Mouse (Mus musculus) G1E (cell line): ENCODE data around the gene Pigr. TPM values are rescaled to one million over a fixed set of nuclear protein-coding genes. Genes with fewer than 3 reads are reported as not detected.

Experiments
- ATAC-seq: 2 replicates; pipeline ENCODE4 v1.8.0; 2016; ENCODE audit warnings: mild to moderate bottlenecking; ENCODE audit not compliant: insufficient number of reproducible peaks, poor library complexity, low FRiP score, severe bottlenecking; ENCODE audit errors: extremely low read depth
- DNase-seq: peaks from one replicate; pipeline ENCODE4 v3.0.0; 2012; ENCODE audit warnings: low spot score
- H3K27me3 ChIP-seq: 2 replicates; pipeline ENCODE4 v1.6.1; 2012; ENCODE audit warnings: mild to moderate bottlenecking, low read length, inconsistent platforms; ENCODE audit not compliant: insufficient read depth
- H3K36me3 ChIP-seq: replicated peaks from 2 replicates; pipeline ENCODE3; 2012; ENCODE audit warnings: mild to moderate bottlenecking, inconsistent platforms
- H3K4me1 ChIP-seq: 2 replicates; pipeline ENCODE4 v1.6.1; 2012; ENCODE audit warnings: low read depth, low read length, inconsistent platforms, mixed read lengths; ENCODE audit not compliant: insufficient read depth
- H3K4me3 ChIP-seq: 2 replicates; pipeline ENCODE4 v1.5.1; 2012; ENCODE audit warnings: low read depth, mild to moderate bottlenecking, inconsistent platforms, low read length, moderate library complexity, mixed read lengths
- H3K9me3 ChIP-seq: replicated peaks from 2 replicates; pipeline ENCODE4 v1.6.1; 2012; ENCODE audit warnings: inconsistent platforms
- CTCF ChIP-seq: IDR thresholded peaks from 2 replicates; pipeline ENCODE4 v1.5.1; 2012; ENCODE audit warnings: low read depth, low read length, inconsistent platforms, mixed read lengths
- GATA1 ChIP-seq: IDR thresholded peaks from 2 replicates; pipeline ENCODE4 v1.6.1; 2012; ENCODE audit warnings: borderline replicate concordance, low read length, inconsistent platforms, mixed read lengths
- GATA2 ChIP-seq: IDR thresholded peaks from 2 replicates; pipeline ENCODE4 v1.6.1; 2012; ENCODE audit warnings: low read depth, low read length, inconsistent platforms, borderline replicate concordance
- POLR2AphosphoS5 ChIP-seq: IDR thresholded peaks from 2 replicates; pipeline ENCODE4 v1.6.1; 2012; ENCODE audit warnings: low read depth, low read length, inconsistent platforms; ENCODE audit not compliant: insufficient replicate concordance
- TAL1 ChIP-seq: conservative IDR thresholded peaks from 2 replicates; pipeline ENCODE4 v1.6.1; 2012; ENCODE audit warnings: low read depth, low read length, inconsistent platforms, mixed read lengths
- polyA plus RNA-seq: library from polyadenylated mRNA; stranded (reverse); fragments of >175 nt; gene quantifications from 2 replicates; pipeline ENCODE4 v1.2.3, GENCODE M21; 2012
- total RNA-seq, 2 experiments: library from RNA; stranded (forward) in 1 of 2; stranded (reverse) in 1 of 2; fragments of 200-1000 nt in 1 of 2; fragments of >200 nt in 1 of 2; fragmentation: Nextera tagmentation in 1 of 2; gene quantifications; 2 replicates each; pipeline ENCODE4 v1.2.3; 2014 to 2017

The Pigr gene
- total and polyA plus RNA-seq, 3 experiments = under 0.01 TPM; not detected in 2

GRCm38 (mm10) chr1:130821911-130822625 lies 4.4 kb upstream of the Pigr start:
- Histone ChIP-seq H3K4me1 (peaks cover 4% of the 10 kb centered on the region; the same call in 1 of the 2 replicates), H3K4me3 (no peak overlapping the region), H3K9me3 (no peaks in the 10 kb centered on the region), H3K27me3 (peaks cover 31% of the 10 kb centered on the region), H3K36me3 (no peaks in the 10 kb centered on the region)
- DNase-seq (no peak), ATAC-seq (no peak)
- TF ChIP-seq POLR2AphosphoS5 = no peak
- no peak for TF ChIP-seq CTCF
- TF ChIP-seq GATA2 = no peak
- TF ChIP-seq GATA1 = no peak
- no peak for TF ChIP-seq TAL1

- no peaks in the 10 kb centered on the region for H3K36me3 ChIP-seq
- peaks cover 4% of the 10 kb centered on the region; the same call in 1 of the 2 replicates for H3K4me1 ChIP-seq
- no peak for ATAC-seq
- TF ChIP-seq GATA2 (no peak), TAL1 (no peak), POLR2AphosphoS5 (no peak), CTCF (no peak), GATA1 (no peak)
- peaks cover 25% of the 10 kb centered on the region for H3K27me3 ChIP-seq
- no peak overlapping the region for H3K4me3 ChIP-seq
- H3K9me3 ChIP-seq = no peaks in the 10 kb centered on the region
- no peak for DNase-seq
Measured at GRCm38 (mm10) chr1:130828656-130829055, 2.2 kb downstream of the Pigr start.

GRCm38 (mm10) chr1:130829906-130830830 lies 3.7 kb downstream of the Pigr start:
- TF ChIP-seq CTCF (no peak), TAL1 (no peak), GATA1 (no peak)
- H3K4me3 ChIP-seq = no peak overlapping the region
- peaks cover 4% of the 10 kb centered on the region; the same call in 1 of the 2 replicates for H3K4me1 ChIP-seq
- no peak for DNase-seq
- no peaks in the 10 kb centered on the region for H3K36me3 ChIP-seq
- no peak for ATAC-seq
- H3K27me3 ChIP-seq = peaks cover 23% of the 10 kb centered on the region
- H3K9me3 ChIP-seq = no peaks in the 10 kb centered on the region

GRCm38 (mm10) chr1:130832230-130833149 lies 6.0 kb downstream of the Pigr start:
- Histone ChIP-seq H3K4me1 (no peaks in the 10 kb centered on the region), H3K36me3 (no peaks in the 10 kb centered on the region), H3K27me3 (peaks cover 12% of the 10 kb centered on the region), H3K9me3 (no peaks in the 10 kb centered on the region), H3K4me3 (no peak overlapping the region)
- TF ChIP-seq CTCF (no peak), GATA2 (no peak), GATA1 (no peak), POLR2AphosphoS5 (no peak), TAL1 (no peak)
- ATAC-seq (no peak), DNase-seq (no peak)

GRCm38 (mm10) chr1:130835161-130835936 lies 8.9 kb downstream of the Pigr start:
- Histone ChIP-seq H3K27me3 (no peaks in the 10 kb centered on the region; the same call in 1 of the 2 replicates), H3K4me3 (no peak overlapping the region), H3K36me3 (no peaks in the 10 kb centered on the region), H3K9me3 (no peaks in the 10 kb centered on the region), H3K4me1 (no peaks in the 10 kb centered on the region)
- DNase-seq (no peak), ATAC-seq (no peak)
- TF ChIP-seq CTCF (no peak), GATA1 (no peak), TAL1 (no peak), POLR2AphosphoS5 (no peak), GATA2 (no peak)
